Mouse (Mus musculus): ENCODE data around the gene Selenok.

Gene Selenok

GRCm38 (mm10) chr14:29968075-29968821 lies at the start of gene Selenok:
Gene Selenok, plus strand, starts transcription at chr14:29968308.
- peak; percentile 97 for DNase-seq (ENCODE audit: low spot score)

GRCm38 (mm10) chr14:29928966-29929365 lies 39.1 kb upstream of the Selenok start:
- no peak for DNase-seq (ENCODE audit: low spot score)

GRCm38 (mm10) chr14:29935516-29935915 lies 32.6 kb upstream of the Selenok start:
- no peak for DNase-seq (ENCODE audit: low spot score)

GRCm38 (mm10) chr14:29937466-29937865 lies 30.6 kb upstream of the Selenok start:
- no peak for DNase-seq (ENCODE audit: low spot score)

GRCm38 (mm10) chr14:29939600-29940312 lies 28.4 kb upstream of the Selenok start:
- no peak for DNase-seq (ENCODE audit: low spot score)

GRCm38 (mm10) chr14:29940313-29940812 lies 27.7 kb upstream of the Selenok start:
- DNase-seq (ENCODE audit: low spot score), result peak; percentile 55

- peak; percentile 32 for DNase-seq (ENCODE audit: low spot score)
Observed at GRCm38 (mm10) chr14:29940877-29941276, 27.2 kb upstream of the Selenok start.

- DNase-seq (ENCODE audit: low spot score), result no peak
Observed at GRCm38 (mm10) chr14:29946761-29947309, 21.3 kb upstream of the Selenok start.

- no peak for DNase-seq (ENCODE audit: low spot score)
Observed at GRCm38 (mm10) chr14:29950805-29951204, 17.3 kb upstream of the Selenok start.

GRCm38 (mm10) chr14:29957393-29957792 lies 10.7 kb upstream of the Selenok start:
- no peak for DNase-seq (ENCODE audit: low spot score)

- DNase-seq (ENCODE audit: low spot score), result peak; percentile 11
Observed at GRCm38 (mm10) chr14:29967611-29968010, 497 bp upstream of the Selenok start.

- no peak for DNase-seq (ENCODE audit: low spot score)
Observed at GRCm38 (mm10) chr14:29971446-29971845, 3.3 kb downstream of the Selenok start.

- DNase-seq (ENCODE audit: low spot score), result no peak
Observed at GRCm38 (mm10) chr14:29971993-29972392, 3.9 kb downstream of the Selenok start.

- no peak for DNase-seq (ENCODE audit: low spot score)
Observed at GRCm38 (mm10) chr14:29976927-29977326, 8.8 kb downstream of the Selenok start.

GRCm38 (mm10) chr14:29978254-29979204 lies 10.4 kb downstream of the Selenok start, which contains the start of gene Actr8:
Gene Actr8, plus strand, starts transcription at chr14:29978337.
- DNase-seq (ENCODE audit: low spot score), result peak; percentile 93

GRCm38 (mm10) chr14:29980447-29981205 lies 12.5 kb downstream of the Selenok start:
- no peak for DNase-seq (ENCODE audit: low spot score)

GRCm38 (mm10) chr14:29986096-29986495 lies 18.0 kb downstream of the Selenok start:
- no peak for DNase-seq (ENCODE audit: low spot score)

GRCm38 (mm10) chr14:29987276-29987675 lies 19.2 kb downstream of the Selenok start:
- DNase-seq (ENCODE audit: low spot score), result no peak

GRCm38 (mm10) chr14:29987739-29988138 lies 19.6 kb downstream of the Selenok start:
- no peak for DNase-seq (ENCODE audit: low spot score)

GRCm38 (mm10) chr14:29988337-29988736 lies 20.2 kb downstream of the Selenok start:
- no peak for DNase-seq (ENCODE audit: low spot score)

GRCm38 (mm10) chr14:29994976-29995375 lies 26.9 kb downstream of the Selenok start:
- no peak for DNase-seq (ENCODE audit: low spot score)

Data from yolk sac, embryonic 10.5 days (tissue).